Mouse (Mus musculus) right cerebral cortex, adult 2 months (tissue): ENCODE data around the gene Ccdc80.

ENCODE experiments used
- DNase-seq, 2 experiments: peaks; one replicate each; pipeline ENCODE4 v3.0.0; 2021 to 2022; ENCODE audit warnings: low spot score in 2 of 2

The Ccdc80 gene

DNA sequence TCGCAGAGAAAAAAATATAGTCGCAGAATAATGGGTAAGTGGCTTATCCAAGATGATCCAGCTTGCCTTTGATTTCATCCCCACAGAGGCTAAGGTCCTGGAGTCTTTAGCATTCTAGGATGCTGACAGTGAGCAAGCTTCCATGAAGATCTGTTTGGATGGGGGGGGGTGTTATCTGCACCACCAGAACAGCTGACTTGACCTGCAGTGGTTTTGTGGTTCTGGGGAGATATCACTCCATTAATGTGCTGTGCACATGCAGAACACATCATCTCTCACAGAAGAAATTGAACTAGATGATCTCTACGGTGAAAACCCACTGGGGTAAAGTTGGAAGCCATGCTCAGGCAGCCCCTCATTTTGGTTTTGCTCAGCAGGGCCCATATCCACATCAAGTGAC lies 24.0 kb downstream of the Ccdc80 start:
- no peak for DNase-seq

DNA sequence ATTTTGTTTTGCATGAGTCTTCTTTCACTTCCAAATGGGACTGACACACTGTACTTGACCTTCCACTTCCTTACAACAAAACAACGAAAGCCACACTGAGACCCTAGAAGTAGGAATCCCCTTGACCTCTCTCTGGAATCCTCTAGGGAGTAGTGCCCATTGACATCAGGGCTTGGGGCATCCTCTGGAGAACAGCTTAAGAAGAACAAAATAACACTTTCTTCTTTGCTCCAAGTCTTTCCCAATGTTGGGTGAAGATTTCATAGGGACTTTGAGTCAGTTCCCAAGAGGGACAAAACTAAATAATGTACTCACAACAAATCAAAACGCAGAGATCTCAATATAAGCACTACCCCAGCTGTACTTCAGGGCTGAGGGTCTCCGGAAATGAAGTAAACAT lies 25.6 kb downstream of the Ccdc80 start:
- DNase-seq: no peak

DNA sequence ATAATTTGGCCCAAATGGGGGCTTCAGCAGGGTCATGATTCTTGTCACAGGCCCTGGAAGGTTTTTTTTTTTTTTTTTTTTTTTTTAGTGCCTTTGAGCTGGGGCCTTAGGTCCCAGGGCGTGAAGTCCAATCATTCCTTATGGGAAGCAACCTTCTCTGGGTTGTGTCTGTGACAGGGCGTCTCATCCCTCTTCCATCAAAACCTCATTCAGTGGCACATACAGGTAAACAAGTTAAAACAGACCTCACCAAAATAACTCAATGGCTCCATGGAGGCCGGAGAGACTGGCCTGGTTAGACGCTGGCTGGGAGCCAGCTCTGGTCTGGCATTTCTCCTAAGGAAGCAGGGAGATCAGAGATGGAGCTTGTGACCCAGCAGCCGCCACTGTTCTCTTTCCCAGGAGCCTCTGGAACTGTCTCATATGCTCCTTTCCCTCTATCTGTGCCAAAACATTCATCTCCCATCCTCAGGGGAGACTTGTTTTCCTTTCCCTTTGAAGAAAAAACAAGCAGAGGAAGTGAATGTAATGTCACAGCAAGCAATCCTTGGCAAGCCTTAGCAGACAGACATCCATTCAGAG lies 27.7 kb downstream of the Ccdc80 start:
- DNase-seq: no peak

DNA sequence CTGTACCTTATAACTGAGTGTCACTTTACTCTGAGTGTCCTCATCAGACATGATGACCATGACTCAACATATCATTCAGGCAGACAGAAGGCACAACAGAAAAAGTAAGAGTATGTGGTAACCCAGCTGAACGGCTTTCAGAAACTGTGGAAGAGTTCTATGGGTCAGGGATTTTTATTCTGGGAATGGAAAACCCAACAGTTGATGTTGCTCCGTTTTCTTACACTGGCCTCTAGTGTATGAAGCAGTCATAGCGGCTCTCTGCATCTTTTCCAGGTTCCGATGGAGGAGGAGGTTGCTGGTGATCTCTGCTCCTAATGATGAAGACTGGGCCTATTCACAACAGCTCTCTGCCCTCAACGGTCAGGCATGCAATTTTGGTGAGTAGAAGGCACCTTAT lies 29.4 kb downstream of the Ccdc80 start:
- DNase-seq: peak; percentile 40 to 48

DNA sequence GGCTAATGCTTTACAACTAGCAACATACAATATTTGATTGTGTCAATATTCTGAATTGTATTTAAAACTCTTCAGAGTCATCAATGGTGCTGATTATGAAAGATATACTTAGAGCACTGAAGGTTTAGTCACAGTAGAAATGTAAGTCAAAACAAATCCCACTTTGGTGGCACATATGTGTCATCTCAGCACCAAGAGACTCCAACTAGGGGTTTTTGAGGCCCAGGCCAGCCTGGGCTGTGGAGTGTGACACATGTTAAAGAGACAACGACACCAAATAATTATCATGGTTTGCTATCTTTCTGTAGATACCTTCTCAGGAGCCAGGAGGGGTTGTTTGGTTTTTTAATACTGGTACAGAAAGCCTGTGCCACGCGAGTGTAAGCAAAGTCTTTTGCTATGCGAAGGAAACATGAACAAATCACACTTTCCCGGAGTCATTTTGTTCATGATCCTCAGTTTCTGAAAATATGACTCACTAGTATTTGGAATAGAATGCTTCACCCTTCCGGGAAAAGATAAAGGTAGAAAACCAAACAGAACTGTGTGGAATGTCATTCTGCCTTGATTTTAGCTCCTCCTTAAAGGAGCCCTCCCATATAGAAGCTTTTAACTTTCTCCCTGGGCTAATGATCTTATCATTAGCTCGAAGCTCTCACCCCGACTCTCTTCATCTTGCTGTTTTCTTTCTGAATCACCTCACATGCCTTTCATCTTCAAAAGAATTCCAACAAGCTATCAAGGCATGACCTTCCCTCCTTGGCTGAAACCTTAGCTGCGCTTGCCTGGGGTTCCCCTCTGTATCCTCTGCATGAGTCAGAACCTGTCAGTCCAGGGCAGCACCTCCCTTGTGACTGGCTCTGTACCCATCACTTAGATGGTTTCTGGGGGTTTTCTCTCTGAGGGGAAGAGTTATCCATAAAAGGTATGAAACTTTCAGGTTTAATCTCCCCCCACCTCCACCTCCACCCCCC lies 31.3 kb downstream of the Ccdc80 start:
- DNase-seq: no peak

DNA sequence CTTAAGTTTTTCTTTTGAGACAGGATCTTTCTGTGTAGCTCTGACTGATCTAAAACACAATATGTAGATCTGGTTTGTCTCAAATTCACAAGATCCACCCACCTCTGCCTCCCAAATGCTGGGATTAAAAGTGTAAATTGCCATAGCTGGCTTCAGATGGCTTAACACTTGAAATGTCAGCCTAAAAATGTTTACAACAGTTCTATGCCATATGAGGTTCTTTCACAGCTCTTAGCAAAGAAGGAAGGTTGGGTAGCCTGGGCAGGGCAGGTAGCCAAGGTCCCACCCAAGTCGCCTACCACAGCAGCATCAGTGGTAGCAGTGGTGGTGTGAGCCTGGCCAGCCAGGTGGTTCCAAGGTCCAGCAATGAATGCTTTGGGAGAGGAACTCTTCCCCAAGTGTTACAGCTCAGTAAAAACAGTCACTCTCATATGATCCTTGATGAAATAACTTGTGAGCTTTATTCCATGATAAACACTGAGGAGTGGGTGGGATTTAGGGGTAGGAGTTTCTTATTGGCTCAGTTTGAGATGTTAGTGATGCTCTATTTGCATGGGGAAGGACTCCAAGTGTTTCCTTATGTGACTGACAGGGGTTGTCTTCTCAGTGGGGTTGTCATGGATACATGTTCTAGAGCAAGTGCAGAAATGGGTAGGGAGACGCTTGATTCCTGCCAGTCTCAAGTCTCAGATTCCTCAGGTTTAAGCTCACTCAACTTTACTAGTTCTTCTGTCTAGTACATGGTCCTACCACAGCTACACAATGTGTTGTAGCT lies 34.9 kb downstream of the Ccdc80 start:
- DNase-seq: peak; percentile 38 to 60

DNA sequence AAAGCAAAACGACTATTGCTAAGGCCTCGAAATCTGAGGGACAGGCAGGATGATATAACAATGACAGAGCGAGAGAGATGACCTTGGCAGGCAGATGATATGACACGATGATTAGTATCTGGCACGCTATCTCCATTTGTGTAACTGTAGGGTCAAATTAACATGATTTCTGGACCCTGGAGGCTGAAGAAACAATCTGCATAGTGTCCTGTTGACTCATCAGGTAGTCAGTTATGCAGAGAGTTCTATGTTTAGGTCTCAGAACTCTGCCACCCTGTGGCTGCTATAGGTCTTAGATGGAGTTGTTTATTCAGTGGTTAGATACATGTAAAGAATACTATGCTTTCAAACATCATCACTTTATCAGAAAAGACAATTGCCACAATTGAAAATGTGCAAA lies 48.5 kb downstream of the Ccdc80 start:
- no peak for DNase-seq

DNA sequence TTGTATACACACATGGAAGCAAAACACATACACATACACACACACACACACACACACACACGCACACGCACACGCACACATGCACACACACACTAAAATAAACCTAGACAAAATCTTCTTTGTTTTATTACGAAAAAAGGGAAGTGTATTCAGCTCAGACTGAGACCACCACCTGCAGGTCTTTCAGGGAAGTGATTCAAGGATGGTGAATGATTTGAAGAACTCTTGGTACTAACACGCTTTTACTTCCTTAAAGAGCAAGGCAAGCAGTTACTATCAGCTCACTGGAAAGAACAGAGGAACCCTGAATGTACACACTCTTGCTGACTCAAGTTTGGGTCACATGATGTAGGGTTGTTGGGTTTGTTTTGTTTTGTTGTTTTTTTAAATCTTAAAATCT lies 49.4 kb downstream of the Ccdc80 start:
- DNase-seq: no peak

DNA sequence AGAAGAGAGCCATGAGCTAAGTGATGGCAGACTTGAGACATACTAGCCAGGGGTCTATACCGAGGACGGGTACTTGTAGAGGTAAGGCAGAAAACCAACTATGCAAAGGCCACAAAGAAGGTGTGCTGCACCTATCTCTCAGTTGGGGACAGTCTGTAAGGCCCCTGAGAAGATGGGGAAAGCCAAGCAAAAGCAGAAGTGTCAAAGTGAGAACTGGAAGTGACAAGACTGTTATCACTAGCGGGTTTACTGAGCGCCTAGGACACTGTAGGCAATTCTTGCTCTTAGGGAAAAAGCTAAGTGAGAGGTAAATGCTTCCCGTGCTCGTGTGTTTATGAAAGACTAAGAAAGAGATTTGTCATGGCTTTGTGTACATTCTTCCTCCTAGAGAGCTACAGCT lies 51.9 kb downstream of the Ccdc80 start:
- DNase-seq: no peak

DNA sequence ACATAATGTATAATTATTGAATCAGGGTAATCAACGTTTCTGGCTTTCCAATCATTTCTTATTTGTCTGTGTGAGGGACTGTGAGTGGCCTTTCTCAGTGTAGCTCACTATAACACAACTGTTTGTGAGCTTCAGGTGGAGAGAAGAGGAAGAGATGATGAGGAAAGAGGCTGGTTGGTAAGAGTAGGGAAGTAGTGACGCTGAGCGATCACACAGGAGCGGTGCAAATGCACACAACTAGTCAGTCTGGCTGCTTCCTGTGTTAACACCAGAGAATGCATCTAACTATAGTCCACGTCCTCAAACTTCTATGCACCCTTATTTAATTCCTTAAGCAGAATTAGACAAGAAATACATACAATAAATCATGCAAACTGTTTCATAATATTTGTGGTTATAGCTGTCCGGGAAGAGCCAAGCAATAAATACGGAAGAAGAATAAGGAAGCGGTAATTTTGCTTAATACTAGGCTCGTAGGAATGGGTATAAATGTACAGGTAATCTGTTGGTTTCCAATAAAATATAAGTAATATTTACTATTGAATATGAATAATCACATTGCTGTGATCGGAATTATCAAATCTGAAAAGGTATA lies 55.4 kb downstream of the Ccdc80 start:
- no peak for DNase-seq

DNA sequence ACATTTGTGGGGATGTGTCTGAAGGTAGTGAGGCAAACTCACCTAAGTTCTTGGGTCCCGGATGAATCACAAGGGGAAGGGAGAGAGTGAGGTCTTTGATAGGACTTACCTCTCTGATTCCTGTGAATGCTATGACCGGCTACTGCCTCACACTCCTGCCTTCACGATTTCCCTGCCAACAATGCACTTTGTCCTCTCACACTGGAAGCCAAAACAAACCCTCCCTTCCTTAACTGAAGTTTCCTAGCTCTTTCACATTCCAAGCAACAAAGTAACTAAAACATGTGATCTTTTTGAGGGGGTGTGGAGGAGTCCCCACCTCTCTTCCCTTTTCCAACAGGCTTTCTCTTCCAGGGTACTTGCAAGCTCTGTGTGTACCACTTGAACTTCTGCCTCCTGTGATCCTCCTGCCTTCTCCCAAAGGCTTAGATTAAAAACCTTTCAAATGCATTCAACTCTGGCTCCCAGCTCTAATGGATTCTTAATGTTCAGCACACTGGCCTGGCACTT lies 61.6 kb downstream of the Ccdc80 start:
- DNase-seq: no peak

DNA sequence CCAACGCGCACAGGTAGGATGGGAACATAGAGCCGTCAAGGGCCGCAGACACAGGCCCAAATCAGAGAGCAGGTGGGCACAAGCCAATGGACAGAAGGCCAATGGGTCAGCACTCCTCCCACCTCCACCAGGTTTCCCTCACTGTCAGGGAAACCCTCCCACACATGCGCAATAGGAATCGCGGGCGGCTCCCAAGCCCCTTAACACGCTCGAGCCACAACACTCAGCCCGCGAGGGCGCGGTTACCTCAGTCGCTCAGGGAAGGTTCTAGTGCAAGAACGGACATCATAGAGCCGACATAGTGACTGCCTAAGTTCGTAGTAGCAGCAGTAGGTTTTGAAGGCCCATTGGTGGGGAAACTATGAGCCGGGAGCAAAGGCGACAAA lies 64.9 kb downstream of the Ccdc80 start:
- DNase-seq: peak; percentile 64 to 65

DNA sequence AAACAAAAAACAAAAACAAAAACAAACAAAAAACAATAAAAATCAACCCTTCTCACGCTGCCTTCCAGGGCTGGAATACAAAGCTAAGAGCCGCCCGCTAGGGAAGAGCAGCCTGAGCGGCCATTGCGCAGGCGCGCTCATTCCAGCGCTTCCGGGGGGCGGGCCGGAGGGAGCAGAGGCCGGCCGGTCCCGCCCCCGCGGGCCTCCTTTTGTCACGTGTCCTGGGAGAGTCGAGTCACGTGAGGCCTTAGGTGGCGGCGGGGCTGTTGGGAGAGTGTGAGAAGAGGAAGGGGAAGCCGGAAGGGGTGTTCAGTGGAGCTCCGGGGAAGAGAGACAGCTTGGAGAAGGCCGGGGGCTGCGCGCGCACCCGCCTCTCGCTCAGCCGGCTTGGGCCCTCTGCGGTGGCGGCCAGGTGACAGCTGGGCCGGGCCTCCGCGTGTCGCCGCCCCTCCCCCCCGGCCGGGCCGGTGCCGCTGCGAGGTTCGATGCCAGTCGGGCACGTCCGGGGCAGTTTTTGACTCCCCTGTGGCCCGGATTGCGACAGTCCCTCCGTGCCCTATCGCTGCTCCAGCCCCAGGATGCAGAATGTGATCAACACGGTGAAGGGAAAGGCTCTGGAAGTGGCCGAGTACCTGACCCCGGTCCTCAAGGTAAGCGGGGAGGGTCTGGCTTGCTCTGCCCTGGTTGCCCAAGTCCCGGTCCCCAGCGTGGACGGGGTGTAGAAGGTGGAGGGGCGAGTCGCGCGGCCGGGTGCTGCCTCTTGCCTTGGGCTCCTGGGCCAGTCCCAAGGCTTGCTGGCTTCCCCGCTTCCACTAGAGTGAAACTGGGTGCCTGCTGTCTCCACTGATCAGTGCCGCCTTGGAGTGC lies 65.6 kb downstream of the Ccdc80 start, which contains the start of the genes Slc35a5 and Atg3:
Gene Slc35a5, minus strand, starts transcription at position 185 of the 867 bp plus-strand sequence.
Gene Atg3, plus strand, starts transcription at position 264 of the 867 bp plus-strand sequence.
- peak; percentile 92 to 93 for DNase-seq

DNA sequence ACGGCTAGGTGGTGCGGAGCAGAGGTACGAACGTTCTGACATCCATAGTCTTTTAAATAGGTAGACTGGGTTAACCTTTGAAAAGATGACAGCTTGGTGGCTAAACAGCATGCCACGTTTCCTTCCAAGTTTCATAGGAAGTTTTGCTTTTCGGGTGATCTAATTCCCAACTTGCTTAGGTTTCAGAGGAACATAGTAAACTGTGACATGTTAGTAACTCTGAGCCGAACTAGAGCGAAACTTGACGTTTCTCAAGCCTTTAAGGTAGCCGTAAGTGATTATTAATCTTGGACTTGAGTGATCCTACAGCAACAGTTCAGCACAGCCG lies 66.2 kb downstream of the Ccdc80 start:
- DNase-seq: no peak
